Mouse (Mus musculus) brown adipose tissue, adult 24 weeks (tissue): Measurements from ENCODE around the gene Rasal3. TPM values are rescaled to one million over a fixed set of nuclear protein-coding genes. Genes with fewer than 3 reads are reported as not detected.

Experiments used
- H3K27ac ChIP-seq: fragments of 200-500 bp; replicated peaks from 2 replicates; pipeline ENCODE4 v1.5.1; 2012; ENCODE audit warnings: low read depth, mild to moderate bottlenecking, low read length
- H3K4me1 ChIP-seq: fragments of 200-500 bp; 2 replicates; pipeline ENCODE4 v1.6.1; 2012; ENCODE audit warnings: low read length, mixed read lengths; ENCODE audit not compliant: control insufficient read depth, insufficient read depth, insufficient read length
- H3K4me3 ChIP-seq: fragments of 200-500 bp; 2 replicates; pipeline ENCODE4 v1.5.1; 2012; ENCODE audit warnings: low read depth, mild to moderate bottlenecking, low read length, moderate library complexity; ENCODE audit not compliant: insufficient read depth
- polyA plus RNA-seq: library from polyadenylated mRNA; stranded (reverse); fragments of >200 nt; gene quantifications from 2 replicates; pipeline ENCODE4 v1.2.4, GENCODE M21; 2012; ENCODE audit not compliant: missing spikeins, insufficient read depth, insufficient read length

The Rasal3 gene
- polyA plus RNA-seq, 1 experiment, result not detected

DNA sequence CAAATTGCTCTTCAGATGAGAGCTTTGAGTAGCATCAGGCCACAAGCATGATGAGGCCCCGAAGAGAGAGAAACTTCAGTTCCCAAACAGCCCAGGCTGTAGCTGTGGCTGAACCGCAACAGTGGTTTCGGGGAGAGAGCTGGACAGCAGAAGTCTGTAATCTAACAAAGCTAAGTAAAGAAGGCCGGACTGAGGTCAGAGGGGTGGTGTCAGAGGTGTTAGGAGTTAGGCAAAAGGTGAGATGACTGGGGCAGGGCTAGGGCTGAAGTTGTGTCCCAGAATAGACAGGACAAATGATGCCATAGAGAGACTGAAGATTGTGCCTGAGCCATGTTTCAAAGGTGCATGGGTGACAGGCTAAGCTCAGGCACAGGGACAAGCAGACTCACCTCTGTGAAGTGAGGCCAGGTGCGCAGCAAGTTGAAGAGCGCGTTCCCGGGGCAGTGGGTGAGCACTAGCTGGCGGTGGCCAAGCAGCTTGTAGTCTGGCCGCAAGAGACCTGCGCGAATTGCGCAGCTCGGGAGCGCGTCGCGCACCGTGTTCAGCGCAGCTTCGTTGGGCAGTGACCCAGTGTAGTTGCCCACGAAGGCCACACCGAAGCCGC is 12.1 kb upstream of the Rasal3 start:
- Histone ChIP-seq H3K27ac (no peak overlapping the region), H3K4me3 (no peak overlapping the region), H3K4me1 (no peaks in the 10 kb centered on the region)

DNA sequence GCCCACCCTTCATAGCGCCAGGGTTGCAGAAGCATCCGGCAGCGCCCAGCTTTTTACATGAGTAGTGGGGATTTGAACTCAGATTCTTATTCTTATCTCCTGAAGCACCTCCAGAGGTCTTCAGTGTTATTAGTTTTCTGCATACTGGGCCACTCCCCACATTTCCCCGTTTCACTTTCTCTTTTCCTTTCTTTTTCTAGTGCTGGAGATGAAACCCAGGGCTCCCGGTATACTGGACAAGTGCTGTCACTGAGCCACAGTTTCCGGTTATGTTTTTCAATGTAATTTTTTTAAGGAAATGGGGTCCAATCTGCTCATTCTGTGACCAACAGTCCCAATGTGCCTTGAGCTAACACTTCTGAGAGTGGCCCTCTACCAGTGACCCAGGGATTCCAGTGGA is 8.5 kb upstream of the Rasal3 start:
- Histone ChIP-seq H3K4me1 (no peaks in the 10 kb centered on the region), H3K4me3 (no peak overlapping the region), H3K27ac (no peak overlapping the region)

DNA sequence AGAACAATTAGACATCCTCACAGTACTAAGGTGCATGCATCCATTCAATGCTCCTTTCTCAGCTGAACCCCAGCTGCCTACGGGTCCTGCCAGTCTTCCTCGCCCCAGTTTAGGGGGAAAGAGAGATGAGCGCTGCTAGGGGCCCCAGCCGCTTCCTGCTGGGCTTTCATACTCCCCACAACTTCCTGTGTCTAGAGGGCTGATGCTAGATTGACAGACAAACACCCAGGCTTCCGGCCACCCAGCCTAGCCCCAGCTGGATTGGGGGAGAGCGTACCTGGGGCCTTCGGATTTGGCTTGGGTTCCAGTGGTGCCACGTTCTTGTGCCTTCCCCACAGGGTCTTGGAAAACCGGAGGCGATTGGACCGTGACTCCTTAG is 615 bp downstream of the Rasal3 start:
- H3K4me1 ChIP-seq, result no peaks in the 10 kb centered on the region
- H3K27ac ChIP-seq, result no peak overlapping the region
- H3K4me3 ChIP-seq, result peak overlapping the region; percentile 42

DNA sequence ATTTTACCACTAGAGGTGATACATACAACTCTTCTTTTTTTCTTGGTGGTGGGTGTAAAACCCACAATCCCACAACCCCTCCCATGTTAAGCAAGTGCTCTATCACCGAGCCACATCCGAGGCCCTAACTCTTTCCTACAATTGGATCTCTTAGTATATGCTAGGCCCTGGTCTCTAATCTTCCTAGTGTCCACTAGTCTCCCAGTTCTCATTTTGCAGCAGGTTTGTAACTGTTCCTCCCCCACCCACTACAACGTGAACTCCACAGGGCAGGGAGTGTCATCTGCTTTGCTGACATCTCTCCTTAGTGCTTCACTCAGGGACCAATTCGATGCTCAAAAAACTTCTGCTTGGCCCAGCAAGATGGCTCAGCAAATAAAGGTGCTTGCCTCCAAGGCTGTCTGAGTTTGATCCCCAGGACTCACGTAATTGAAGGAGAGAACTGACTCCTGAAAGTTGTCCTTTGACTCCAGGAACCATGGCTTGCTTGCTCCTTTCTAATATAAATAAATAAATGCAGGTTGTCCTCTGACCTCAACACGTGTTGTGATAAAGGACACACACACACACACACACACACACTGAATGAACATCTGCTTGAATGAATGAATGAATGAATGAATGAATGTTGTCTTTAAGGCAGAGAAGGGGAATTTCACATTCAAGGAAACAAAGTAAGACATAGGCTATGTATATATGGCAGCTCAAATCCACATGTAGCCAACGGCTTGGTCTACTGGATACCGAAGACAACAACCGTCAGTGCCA is 1.2 kb downstream of the Rasal3 start:
- no peak overlapping the region for H3K4me3 ChIP-seq
- H3K27ac ChIP-seq, result no peak overlapping the region
- H3K4me1 ChIP-seq, result no peaks in the 10 kb centered on the region

DNA sequence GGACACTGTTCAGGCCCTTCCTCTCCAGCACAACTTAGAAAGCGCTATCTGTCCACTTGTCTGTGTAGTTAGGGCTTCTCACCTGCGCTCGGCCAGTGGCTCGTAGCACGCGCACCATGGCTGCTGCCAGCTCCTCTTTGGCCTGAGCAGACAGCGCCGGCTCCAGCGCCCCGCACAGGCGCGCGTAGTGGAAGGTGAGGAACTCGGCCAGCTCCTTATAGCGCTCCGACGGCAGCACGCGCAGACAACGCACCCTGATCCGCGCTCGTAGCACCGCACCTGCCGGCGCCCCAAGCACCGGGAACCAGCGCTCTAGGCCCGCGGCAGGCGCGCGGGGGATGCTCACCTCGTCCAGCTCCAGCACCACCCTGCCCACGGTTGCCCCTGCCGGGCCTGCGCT is 7.1 kb downstream of the Rasal3 start:
- Histone ChIP-seq H3K4me1 (peaks cover 4% of the 10 kb centered on the region; the same call in 1 of the 2 replicates), H3K4me3 (no peak overlapping the region), H3K27ac (no peak overlapping the region)

DNA sequence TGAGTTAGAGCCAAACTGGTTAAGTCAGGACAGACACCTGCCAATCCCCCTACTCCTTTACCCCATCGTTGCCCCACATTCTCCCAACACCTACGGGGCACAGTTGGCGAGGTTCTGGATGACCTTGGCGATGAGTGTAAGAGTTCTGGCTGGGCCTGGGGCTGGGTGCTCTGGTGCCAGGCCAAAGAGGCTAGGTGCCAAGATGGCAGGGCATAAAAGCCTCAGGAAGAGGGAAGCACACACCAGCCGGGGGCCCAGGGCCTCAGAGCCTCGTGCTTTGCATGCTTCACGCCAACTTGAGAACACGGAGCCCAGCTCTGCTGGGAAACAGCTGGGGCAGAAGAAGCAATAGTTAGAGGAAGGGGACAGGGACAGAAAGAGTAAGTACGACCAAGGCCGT is 9.4 kb downstream of the Rasal3 start:
- peaks cover 4% of the 10 kb centered on the region; the same call in 1 of the 2 replicates for H3K4me1 ChIP-seq
- no peak overlapping the region for H3K4me3 ChIP-seq
- H3K27ac ChIP-seq, result no peak overlapping the region

DNA sequence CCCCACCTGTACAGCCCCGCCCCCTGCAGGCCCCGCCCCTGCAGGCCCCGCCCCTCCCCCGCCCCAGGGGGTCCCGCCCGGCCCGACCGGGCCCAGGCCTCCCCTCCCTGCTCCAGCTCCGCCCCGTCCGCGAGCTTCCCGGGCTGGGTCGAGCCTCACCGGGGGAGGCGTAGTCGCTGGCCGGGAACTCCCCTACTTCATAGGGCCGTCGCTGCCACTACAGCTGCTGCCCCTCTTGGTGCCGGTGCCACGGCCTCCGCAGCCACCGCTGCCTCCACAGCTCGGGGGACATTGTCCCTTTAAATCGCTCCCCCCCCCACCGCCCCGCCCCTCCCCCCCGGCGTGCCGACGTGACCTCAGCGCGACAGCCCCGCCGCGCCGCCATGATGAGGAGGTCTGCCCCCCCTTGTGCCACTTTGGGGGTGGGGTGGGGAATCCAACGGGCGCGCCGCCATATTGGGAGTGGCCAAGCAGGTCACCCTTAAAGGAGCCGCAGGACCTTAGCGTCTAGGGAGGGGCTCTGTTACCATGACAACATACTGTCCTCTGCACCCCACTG is 14.2 kb downstream of the Rasal3 start, which contains the start of gene Wiz:
Wiz (minus strand) TSS at position 339 of the 559 bp plus-strand sequence.
- Histone ChIP-seq H3K4me3 (peak within 1 kb of the TSS; percentile 97), H3K4me1 (peaks cover 4% of the 10 kb centered on the region; the same call in 1 of the 2 replicates), H3K27ac (peak within 1 kb of the TSS; percentile 94)

DNA sequence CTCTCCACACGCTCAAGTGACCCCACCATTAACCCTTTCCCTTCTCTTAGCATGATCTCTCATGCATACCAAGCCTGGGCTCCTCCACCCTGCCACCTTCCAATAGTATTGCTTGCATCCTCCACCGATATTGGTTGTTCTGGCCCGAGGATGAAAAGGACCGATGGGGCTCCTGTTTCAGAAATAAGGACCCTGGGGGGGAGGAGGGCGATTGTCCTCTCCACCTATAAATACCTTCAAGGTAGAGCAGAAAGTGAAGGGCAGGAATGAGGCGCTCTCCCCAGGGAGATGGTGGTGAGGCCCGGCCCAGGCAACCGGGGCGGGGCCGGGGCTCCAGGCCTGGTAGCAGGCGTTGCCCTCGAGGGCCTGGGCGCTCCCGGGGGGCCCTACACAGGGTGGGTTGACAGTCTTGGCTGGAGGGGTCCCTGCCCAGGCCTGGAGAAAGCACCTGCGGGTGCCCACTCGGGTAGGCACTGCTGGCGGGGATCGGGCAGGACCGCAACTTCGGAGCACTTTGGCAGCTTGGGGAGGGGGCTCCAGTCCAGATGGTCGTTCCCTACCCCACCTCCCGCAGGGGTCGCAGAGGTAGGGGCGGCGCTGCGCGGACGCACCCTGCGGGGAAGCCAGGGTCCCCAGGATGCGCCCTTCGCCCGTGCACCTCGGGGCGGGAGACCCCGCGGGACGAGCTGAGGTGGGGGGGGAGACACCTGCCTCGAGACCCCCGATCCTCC is 14.8 kb downstream of the Rasal3 start:
- Histone ChIP-seq H3K27ac (peak overlapping the region; percentile 38; the same call in 1 of the 2 replicates), H3K4me3 (peak overlapping the region; percentile 97), H3K4me1 (no peaks in the 10 kb centered on the region; the same call in 1 of the 2 replicates)

DNA sequence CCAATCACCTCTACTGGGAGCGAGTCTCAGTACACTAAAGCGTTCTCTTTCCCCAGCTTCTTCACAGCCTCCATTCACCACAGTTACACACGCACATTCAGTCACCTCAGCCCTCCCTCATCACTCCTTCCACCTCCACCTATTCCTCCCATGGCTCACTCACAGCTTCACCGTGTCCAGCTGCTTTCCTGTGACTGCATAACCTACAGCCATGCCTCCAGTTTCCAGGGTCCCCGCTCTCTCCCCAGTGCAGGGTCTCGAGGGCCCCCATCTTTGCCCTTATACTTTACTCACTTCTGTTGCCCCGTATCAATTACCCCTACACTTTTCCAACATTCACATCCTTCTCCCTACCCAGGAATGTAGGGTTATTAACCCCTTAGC is 15.4 kb downstream of the Rasal3 start:
- Histone ChIP-seq H3K4me3 (peak overlapping the region; percentile 97), H3K27ac (no peak overlapping the region), H3K4me1 (peaks cover 2% of the 10 kb centered on the region; the same call in 1 of the 2 replicates)

DNA sequence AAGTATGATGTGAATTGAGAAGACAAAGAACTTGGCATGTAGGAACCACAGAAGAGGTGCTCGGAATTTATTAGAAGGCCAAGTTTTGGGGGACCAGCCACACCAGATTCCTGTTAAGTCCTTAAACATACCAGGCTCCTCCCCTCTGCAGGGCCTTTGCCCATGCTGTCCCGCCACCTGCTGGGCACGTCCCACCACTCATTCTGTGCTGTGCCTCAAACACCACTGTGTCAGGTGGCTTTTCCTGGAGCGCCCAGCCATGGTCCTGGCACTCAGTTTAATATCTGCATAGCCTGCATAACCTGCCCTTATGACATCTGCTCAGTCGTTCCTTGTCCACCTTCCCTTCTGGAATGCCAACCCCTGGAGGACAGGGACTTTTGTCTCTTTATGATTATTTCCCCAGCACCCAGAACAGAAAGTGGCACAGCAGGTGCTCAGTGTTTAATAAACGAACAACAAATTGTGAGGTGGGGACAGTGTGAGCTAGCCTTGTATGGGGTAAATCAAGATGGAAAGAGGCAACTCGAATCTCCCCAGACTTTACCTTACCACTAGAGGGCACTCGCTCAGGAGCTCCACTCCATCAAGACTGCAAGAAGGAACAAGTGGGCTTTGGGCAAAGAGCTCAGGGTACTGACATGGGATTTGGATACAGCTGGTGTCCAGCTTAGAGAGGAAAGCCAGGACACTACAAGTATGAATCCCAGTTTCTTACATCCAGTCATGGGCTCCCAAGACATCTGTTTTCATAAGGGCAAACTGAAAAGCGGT is 16.5 kb downstream of the Rasal3 start:
- Histone ChIP-seq H3K27ac (no peak overlapping the region), H3K4me1 (peaks cover 7% of the 10 kb centered on the region; the same call in 1 of the 2 replicates), H3K4me3 (no peak overlapping the region)

DNA sequence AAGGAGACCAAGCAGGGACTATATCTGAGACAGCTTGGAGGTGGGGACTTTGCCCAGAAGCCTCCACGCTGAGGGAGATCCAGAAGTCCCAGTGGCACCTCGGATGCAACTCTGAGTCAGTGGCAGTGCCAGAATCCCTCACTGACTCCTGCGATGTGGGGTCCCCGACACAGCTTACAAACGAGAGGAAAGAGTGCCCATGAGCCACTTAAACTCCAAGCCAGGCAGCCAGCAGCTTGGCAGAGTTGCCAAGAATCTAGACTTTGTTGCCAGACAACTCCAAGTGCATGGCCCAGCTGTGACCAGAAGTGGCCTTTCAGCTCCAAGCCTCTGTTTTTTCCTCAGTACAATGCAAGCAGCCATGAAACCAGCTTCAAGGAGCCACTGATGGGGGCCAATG is 19.7 kb downstream of the Rasal3 start:
- Histone ChIP-seq H3K4me3 (no peak overlapping the region), H3K4me1 (peaks cover 7% of the 10 kb centered on the region), H3K27ac (no peak overlapping the region)

DNA sequence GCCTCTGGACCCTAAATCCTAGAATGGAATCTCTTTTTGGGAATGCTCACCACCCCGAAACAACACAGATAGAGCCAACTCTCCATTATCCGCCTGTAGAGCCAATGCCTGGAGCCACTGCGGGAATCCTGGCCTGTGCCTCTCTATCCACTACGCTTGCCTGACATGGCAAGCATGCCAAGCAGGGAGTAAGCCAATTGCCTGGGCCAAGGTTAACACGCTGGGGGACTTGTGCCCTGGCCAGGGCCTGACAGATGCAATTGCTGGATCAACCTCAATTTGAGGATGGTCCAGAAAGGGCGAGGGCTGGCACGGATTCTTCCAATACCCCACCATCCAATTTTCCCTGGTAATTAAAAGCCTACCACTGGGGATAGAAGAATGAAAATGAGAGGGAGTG is 20.8 kb downstream of the Rasal3 start:
- no peak overlapping the region for H3K27ac ChIP-seq
- H3K4me1 ChIP-seq, result peaks cover 11% of the 10 kb centered on the region
- no peak overlapping the region for H3K4me3 ChIP-seq

DNA sequence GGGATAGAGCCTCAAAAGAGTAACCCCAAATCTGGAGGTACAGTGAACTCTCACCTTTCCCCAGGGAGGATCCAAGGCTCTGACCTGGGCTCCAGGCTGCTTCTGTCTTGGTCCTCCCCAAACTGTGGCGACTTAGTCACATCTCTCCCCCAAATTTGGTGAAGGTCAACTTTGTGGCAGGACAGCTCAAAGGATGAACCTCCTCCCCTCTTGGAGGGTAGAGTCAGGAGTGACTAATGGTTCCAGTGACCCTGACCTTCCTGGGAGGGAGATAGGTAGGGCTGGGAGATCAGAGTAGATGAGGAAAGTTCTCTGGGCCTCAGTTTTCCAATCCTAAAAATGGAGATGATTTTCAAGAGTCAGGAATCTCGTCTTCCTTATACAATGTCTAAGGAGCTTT is 24.6 kb downstream of the Rasal3 start:
- Histone ChIP-seq H3K4me3 (no peak overlapping the region), H3K4me1 (peaks cover 21% of the 10 kb centered on the region), H3K27ac (no peak overlapping the region)

DNA sequence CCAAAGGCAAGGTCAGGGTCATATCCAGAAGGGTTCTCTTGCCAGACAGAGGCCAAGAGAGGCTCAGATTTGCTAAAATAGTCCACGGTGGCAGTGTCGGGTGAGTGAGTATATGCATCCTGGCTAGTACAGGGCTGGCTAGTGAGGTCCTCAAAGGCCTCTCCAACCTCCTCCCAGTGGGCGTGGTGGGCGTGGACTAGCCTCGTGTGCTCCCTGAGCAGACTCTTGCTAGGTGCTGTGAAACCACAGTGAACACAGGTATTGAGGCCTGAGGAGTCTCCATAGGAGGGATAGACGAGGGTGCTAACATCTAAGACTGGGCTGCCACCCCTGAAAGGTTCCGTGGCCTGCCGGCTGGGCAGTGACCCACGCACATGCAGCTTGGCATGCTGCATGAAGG is 26.2 kb downstream of the Rasal3 start:
- H3K27ac ChIP-seq, result no peak overlapping the region
- no peak overlapping the region for H3K4me3 ChIP-seq
- peaks cover 15% of the 10 kb centered on the region for H3K4me1 ChIP-seq
